Mouse (Mus musculus) testis, adult 2 months (tissue): ENCODE measurements at regions not wholly inside any gene's neighbourhood (a gene's known extent, or its start where the extent isn't known, plus 50 kb on each side); places are given as distances from the start of the nearest gene placed in this dataset.

Experiments used
- CTCF ChIP-seq: fragments of 200-500 bp; IDR thresholded peaks from 2 replicates; pipeline ENCODE4 v1.5.1; 2012; ENCODE audit warnings: low read depth, mild to moderate bottlenecking, inconsistent platforms, low read length, moderate library complexity; ENCODE audit not compliant: control insufficient read depth, insufficient read depth, insufficient replicate concordance
- POLR2A ChIP-seq: fragments of 200-500 bp; IDR thresholded peaks from 2 replicates; pipeline ENCODE4 v1.6.1; 2012; ENCODE audit warnings: low read depth, mild to moderate bottlenecking, inconsistent platforms, low read length, moderate library complexity; ENCODE audit not compliant: control insufficient read depth

DNA sequence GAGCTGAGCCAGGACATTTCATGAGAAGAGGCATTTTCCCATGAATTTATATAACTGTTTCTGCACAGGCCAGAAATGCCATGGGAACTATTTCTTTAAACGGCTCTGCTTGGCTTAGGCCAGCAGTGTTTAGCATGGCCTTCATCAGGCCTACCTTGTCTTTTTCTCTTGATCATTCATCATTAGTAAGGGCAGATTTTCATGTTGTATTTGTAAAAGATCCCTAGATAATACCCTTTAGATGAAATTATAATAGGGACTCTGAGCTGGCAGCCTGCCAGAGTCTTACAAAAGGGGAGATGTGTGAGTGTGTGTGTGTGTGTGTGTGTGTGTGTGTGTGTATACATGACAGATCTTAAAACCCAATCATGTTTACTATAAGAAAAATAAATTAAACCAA is 149.4 kb downstream of the Dyrk2 start:
- no peak for TF ChIP-seq CTCF
- no peak for TF ChIP-seq POLR2A
